Mouse (Mus musculus): ENCODE measurements at regions not wholly inside any gene's neighbourhood (a gene's known extent, or its start where the extent isn't known, plus 50 kb on each side); places are given as distances from the start of the nearest gene placed in this dataset.
A peak's percentile ranks its signal among the peaks of the same experiment; 100 is the strongest.

DNA sequence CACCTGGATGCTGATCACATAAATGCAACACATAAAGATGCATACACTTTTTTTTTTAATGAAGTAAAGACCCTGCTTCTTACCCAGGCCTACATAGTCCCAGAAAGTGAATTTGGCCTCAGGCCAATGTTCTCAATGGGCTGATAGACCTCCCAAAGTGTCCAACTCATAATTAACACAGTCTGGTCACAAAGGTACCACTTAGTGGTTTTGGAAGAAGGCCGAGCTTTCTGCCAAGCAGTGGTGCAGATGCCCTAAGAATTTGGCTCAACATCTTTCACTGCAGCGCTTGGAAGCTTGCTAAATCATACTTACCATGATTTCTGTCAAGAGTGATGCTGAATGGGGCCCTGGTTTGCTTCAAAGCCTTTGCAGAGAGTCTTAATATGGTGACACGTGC lies 706.4 kb upstream of the Rag2 start:
- no peak for DNase-seq

DNA sequence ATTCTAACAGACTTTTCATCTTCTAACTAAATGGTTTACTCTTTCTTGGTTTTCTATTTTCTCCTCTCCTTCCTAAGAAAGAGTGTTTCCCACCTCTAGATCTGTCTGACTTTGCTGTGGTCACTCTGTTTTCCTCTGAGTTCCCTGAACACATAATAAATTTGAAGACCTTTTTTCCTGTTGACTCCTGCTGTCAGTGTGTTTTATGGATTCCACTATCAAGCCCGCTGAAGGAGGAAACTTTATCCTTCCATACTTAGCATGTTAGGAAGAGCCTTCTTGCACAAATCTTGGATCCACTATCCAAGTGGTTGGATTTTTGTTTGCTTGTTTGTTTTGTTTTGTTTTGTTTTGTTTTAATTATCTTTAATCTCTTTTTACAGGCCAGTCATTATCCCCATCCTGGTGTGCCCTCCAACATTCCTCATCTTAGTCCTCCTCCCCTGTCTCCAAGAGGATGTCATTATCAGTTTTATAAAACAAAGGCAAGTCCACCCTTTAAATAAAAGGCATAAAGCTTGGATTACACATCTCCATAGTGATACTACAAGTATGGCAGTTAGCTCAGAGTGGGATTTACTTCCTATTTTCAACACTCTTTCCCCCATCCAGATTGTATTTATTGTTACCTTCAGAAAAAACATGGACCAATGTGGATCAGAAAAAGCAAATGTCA lies 704.8 kb upstream of the Rag2 start:
- no peak for DNase-seq

DNA sequence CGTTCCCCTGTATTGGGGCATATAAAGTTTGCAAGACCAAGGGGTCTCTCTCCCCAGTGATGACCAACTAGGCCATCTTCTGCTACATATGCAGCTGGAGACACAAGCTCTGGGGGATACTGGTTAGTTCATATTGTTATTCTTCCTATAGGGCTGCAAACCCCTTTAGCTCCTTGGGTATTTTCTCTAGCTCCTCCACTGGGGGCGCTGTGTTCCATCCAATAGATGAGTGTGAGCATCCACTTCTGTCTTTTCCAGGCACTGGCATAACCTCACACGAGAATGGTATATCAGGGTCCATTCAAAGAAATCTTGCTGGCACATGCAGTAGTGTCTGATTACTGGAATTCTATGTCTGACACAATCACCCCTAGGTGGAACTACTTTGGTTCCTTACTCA lies 675.9 kb upstream of the Rag2 start:
- peak; percentile 11 for DNase-seq

DNA sequence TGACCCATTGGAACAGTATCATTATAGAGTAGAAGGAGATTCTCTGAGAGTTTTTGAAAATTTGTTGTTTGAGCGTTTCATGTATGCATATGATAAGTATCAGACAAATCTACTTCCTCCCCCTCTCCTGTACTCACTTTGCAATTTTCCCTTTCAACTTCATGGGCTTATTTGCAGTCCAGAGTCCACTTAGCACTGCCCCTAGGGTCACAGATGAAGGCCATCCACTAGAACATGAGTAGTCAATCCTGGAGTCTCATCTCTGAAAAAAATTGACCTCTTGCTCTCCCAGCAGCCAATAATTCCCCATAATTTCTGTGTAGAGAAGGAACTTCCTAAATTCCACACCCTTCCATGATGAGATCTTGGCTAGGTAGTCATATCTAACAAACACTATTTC lies 665.1 kb upstream of the Rag2 start:
- DNase-seq = no peak

DNA sequence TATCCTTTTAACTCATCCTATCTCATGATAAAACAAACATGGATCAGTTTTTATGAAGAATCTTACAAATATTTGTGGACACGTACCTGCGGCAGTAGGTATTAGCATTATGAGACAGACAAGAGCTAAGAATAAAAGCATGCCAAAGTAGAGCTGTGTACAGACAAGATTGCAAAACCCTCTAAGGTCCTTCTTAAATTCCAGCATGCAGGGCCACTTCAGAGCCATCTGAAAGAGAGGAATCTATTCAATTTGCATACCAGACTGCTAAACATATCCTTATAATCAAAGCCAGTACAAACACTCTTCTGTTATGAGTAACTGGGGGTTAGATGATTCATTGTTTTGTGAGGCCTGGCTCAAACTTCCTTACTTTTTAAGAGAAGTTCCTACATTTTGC lies 659.9 kb upstream of the Rag2 start:
- no peak for DNase-seq

DNA sequence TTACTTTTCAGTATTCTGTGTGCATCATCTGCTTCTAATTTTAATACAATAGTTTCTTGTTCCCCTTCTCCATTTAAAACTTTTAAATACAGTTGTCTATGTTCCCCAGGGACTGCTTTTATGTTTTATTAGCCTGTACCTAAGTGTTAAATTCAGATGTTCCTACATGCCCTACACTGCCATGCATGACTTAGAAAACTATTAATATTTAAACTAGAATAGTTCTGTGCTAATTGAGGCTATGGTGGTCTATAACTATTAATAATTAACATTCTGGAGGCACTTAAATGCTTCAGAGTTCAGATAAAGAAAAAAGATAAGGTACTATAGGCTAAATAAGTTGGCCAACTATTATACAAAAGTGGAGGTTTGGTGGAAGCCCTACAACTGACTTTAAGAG lies 647.3 kb upstream of the Rag2 start:
- DNase-seq = no peak

DNA sequence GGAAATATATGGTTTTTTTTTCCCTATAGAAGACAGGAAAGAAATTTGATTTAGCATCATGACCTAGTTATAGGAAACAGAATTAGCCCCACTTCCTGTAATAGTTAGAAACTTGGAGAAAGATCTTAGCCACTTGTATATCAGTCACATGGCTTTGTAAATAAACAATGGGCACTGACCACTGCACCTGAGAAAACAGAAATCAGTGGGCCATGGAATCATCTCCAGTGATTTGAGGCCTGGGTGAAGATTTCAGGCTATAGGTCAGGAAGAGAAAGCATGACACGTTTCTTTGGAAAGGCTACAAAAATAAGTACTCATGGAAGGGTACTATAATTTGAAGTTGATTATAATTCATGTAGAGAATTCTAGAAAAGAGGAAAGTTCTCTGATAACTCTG lies 642.2 kb upstream of the Rag2 start:
- DNase-seq = no peak

DNA sequence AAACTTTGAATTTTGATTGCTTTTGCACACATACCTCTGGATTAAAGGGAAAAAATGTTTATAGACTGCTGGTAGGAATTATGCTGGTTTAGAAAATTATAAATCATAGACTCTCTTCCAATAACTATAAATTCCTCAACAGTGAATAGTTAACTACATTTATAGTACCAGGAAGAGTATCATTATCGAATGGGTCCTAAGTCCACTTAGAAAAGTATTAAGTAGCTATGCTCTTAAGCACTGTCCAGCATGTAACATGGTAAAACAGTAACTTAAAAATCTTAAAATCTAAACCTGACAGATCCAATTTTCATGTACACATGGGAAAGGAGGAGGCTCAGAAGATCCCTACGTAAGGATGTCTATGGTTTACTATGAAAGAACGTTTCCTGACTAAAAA lies 609.2 kb upstream of the Rag2 start:
- DNase-seq = no peak

DNA sequence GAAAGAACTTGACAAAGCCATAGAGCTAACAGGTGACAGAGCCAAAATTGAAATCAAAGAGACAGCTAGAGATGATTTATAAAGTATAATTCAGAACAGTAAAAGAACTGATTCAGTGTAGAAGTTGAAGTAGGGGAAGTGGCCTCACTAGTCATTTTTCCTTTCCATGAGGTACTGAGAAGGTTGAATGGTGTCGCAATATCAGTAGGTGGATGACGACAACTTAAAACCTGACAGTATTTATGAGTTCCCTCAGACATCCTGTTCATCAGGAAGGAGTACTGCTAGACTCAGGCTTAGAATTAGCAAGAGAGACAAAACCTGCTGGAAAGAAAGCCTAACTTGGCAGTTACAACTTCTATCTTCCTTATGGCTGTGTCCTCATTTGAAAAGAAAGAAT lies 605.1 kb upstream of the Rag2 start:
- DNase-seq = no peak

DNA sequence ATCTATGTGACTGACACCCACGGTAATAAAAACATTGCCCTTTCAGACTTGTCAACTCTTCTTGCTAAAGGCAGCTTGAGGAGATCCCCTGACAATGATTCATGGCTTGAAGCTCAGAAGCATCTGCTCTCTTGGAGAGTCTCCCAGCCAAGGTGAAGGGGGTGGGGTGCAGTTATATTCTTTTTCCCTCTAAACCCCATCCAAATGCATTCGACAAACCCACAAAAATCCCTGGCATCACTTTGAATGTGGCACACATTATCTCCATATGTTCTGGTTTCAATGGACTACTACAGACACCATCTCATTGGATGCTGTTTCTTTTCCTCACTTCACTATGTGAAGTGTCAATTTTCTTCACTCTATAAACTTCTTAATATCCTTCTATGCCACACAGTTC lies 603.0 kb upstream of the Rag2 start:
- no peak for DNase-seq

DNA sequence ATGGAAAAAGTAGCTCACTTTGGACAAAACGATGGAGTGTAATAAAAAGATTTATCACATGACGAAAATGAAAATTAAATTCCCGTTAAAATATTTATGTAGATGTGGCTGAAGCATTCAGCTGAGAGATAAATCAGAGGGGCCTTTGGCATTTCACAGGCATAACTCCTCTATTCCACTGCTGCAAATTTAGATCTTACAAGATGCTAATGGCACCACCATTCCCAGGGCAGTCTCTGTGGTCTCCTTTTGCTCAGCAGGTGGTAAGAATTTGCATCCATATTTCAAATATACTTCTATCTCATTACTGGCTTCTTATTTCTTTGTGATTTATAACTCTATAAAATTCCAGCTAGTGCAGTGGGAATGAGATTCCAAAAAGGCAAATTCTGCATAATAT lies 581.5 kb upstream of the Rag2 start:
- DNase-seq = no peak

DNA sequence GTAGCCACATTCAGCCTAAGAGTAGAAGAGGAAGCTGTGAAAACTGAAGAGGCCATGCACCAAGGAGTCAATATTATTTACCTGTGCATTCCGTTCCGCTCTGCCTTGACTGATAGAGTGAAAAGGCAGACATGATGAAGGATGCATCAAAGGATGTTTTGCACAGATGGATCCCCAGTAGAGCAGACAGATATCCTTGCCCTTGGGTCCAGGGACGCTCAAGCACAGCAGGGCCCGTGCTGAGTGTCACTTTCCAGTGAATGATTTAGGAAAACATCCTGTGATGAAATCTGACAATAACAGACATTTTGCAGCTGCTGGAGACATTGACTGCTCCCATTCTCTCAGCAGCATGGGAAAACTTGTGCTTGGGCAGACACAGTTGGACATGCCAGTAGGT lies 561.6 kb upstream of the Rag2 start:
- no peak for DNase-seq

DNA sequence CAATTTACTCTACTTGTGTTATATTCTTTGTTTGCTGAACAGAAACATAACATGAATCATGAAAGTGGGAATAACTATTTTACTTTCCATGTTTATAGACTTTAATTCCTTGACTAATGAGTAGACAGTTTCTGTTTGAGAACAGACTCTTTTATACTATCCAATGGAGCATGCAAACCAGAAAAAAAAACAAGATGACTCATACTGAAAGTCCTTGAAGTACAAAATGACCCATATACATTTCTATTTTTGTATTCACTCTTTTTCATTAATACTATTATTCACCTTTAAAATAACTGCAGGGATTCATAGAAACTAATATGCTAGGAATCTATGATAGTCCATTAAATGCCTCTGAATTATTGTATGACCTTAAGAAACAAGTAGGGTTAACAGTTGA lies 549.5 kb upstream of the Rag2 start:
- DNase-seq = no peak

DNA sequence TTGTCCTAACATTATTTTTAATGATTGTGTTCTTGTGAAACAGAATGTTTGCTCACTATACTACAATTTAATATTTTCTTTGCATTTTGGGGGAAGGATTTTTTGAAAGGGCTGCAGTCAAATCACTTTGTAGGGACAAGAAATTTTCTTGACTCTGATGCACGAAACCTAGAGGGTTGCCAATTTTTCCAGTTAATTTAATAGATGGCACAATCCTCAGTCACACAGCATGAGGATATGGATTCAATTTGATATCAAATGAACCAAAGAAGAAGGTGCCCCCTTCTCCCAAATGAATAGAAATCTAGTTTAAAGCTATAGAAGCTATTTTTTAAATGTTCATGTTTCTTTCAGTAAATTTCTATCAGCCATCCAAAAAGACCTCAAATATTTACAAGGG lies 544.3 kb upstream of the Rag2 start:
- no peak for DNase-seq

DNA sequence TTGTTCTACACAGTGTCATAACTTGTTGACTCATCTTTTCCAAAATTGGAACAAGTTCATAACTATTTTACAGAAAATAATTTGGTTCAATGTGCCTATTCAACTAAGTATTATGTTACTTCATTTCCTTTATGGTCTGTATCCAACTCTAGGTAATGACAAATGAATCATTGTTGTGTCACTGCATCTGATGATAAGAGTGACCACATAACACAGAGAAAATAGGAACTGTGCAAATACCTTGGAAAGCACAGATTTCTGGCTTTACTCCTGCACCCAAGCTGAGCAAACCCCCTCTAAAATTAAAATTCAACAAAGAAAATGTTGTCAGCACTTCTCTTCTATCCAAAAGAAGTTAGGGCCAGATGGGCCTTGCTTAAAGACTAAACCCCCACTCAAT lies 540.7 kb upstream of the Rag2 start:
- no peak for DNase-seq

DNA sequence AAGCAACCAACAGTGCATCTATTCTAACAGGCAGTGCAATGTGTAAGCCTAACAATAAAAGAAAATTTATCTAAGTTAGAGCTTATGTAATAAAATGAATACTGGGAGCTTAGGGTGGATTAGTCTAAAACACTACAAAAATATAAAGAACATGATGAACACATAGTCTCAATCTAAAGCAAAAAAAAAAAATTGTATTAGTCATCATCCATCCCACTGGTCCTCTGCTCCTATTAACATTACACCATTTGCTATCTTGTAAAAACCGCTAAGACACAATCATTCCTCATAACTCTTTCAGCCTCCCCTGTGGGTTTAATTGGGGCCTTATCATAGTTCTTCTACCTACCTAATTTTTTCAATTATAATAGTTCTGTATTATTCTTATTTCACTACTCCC lies 539.9 kb upstream of the Rag2 start:
- no peak for DNase-seq

DNA sequence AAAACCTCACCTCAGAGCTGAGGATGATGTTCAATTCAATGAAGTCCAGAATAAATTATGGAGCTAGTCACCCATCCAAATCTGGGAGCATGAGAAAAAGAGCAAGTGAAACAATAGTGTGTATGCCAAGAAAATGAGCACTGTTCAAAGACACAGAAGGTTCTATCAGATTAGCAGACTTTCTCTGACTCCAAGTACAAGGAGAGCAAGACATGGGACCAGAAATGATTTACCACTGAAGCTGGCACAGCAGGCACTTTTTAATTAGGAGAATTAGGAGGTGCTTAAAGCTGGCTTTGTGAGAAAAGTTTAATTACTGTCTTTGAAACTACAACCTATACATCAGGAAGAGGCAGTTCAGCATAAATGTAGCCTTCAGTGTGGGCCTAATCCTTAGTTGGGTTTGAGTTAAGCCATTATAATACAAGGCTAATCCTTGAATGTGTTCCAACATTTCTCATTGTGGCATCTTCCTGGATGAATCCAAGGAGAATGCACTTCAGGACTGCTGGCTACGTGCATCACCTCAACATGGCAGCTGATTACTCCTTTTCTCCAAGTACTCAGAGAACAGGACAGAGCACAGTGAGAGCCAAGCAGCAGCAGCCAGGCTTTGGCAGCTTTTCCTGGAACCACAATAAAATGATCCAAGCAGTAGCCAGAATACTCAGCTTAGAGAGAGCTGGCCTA lies 517.2 kb upstream of the Rag2 start:
- no peak for DNase-seq

DNA sequence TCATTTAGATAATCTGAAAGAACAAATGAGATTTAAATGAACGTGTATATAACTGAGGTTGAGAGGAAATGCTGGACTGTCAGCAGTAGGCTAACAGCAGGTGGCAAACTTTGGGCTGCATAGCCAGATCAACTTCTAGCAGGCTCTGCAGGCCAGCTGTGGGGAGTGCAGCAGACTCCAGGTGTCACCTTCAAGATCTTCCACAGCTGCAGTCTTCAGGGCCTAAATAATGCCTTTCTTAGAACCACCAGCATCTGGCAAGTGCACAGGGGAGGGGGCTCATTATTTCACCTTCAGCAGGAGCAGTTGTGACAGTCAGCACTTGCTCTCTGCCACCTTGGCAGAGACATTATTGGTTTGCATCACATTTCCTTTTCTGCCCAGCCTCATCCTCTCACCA lies 487.7 kb upstream of the Rag2 start:
- DNase-seq = no peak

DNA sequence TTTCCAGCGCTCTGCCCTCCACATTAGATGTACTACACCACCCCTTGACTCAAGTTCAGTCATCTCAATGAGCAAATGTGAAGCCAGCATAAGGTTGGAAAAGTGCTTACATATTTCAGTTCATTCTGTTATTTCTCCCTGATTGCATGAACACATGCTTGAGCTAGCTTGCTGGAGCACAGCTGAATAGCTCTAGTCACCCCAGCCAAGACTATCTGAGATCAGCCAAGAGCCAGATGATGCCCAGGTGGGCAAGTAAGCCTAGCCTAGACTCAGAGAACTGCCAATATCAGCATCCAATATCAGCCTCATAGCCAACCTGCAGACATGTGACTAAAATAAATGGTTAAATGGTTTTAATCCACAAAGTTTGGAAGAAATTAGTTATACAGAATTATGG lies 484.6 kb upstream of the Rag2 start:
- no peak for DNase-seq

DNA sequence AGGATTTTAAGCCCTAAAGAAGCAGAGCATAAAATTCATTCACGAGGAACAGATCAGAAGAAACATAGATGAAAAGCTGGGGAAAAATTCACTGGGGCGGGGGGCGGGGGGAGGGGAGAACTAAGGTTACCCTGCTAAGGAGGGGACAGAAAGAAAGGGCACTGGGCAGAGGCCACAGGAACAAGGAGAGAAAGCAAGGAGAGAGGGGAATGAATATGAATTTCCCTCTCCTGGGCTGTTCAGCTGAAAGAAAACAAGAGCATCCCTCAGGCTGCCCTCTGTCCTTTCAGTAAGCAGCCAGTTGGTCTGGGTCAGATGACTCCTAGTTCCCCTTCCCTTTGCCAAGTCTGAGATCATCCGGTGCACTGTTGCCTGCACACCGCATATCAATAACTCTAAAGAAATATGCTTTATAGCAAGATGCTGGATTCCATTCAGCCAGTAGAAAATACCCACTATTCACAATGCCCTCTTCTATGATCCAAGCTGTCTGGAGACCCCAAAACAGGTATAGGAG lies 467.7 kb upstream of the Rag2 start:
- DNase-seq = no peak

DNA sequence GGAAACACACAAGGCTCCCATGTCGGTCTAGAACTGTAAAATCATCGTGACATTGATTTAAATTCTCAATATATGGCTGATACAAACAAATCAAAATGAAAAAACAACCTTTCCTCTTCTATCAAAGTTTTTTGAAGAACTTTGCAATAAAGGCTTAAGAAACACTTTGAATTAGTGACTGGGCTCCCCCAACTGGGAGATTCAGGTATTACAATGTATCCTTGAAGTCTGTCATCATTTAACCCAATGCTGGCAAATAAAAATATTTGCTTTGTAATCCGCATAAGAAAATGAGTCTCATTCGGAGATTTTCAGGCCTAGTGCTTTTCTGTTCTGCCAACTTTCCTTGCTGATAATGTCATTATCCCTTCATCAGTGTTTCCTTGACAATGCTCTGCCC lies 465.2 kb upstream of the Rag2 start:
- peak; percentile 55 for DNase-seq

DNA sequence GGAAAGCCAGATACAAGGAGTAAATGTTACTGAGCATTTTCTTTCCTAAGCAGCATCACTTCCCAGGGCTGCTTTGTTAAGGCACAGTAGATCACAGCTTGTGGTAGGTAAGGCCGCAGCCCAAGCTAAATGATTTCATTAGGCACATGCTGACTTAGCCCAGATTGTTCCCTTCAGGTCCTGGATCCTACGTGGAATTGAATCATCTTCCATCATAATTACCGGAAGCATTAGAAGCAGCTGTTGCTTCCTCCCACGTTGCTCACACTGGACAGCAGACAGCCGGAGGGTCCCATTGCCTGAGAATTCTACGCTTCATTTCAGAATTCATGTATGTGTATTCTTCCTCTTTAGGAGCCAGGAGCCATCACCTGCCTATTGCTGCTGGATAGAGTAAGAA lies 458.6 kb upstream of the Rag2 start:
- DNase-seq = no peak

DNA sequence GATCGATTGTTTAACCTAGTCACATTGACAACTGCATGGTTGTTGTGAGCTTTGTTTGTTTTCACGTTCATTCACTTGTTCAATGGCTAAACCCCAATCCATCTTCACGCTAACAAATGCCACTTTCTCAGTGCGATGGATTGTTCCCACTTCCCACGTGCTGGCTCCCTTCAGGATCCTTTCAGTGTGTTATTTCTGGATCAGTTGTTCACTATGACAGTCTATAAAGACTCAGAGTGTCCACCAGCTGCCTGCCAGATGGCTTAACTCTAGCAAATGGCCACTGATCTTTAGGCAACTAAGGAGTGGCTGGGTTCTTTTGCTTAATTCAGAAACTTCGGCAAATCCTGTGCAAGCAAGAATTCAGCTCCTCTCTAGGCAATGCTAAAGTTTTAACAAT lies 451.7 kb upstream of the Rag2 start:
- DNase-seq = peak; percentile 62

DNA sequence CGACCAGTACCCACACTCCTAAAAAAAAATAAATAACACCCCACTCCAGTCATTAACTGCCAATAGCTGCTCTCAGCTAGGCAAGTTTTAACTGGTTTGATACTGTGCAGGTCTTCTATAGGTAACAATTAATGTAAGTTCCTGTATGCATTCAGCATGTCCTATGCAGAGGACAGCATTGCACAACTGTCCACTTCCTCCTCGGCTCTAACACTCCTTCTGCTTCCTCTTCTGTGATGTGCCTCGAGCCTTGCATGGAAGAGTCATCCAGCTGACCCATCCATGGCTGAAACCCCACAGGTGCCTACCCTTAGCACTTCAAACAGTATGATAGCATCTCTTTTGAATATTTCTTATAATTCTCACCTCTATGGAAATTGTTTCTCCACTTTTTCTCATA lies 449.4 kb upstream of the Rag2 start:
- no peak for DNase-seq

DNA sequence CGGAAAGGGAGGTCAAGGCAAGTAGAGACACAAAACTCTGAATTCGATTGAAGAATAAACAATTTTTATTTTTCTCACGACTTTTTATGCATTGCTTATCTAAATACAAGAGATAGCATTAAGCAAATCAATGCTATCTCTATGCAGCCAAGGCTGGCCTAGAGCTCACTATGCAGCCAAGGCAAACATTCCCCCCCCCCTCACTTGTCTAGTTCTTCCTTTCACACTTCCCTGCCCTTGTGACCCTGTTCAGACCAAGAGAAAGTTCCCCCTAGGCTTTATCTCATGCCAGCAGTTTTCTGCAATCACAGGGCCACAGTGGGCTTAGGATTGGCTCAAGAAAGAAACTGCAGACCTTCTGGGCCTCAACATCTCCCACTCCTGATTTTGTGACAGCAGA lies 417.9 kb upstream of the Rag2 start:
- DNase-seq = no peak

All from kidney, postnatal 10 days (tissue).